Mouse (Mus musculus): Measurements from ENCODE around the gene Irf3. TPM values are rescaled to one million over a fixed set of nuclear protein-coding genes. Genes with fewer than 3 reads are reported as not detected.

Gene Irf3
- polyA plus RNA-seq, 1 experiment from 2014 or later, result 96.0 TPM

- 10% methylated on average over 10 of the region's 10 CpGs for WGBS
Measured at GRCm38 (mm10) chr7:44996672-44997071, 776 bp upstream of the Irf3 start.

DNA sequence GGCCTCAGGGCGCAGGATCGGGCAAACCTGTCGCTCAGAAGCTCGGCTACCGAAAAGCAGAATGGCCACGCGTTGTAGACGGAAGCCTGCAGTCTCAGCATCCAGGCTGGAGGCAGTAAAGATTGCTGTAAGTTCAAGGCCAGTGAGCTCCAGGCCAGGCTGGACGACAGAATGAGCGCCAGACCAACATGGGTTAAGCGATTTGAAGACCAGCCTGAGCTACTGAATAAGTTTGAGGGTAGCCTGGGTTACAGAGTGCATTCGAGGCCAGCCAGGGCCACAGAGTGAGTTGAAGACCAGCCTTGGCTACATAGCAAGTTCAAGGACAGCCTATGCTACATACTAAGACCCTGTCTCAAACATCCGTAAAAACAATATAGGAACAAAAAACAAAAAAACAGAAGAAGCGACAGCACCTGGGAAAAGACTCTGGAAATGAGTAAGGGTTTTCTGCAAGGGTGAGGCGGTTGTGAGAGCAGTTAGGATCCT is 536 bp downstream of the Irf3 start:
- H3K4me3 ChIP-seq (ENCODE audit: low read depth, low read length), result peak overlapping the region; percentile 54
- peak overlapping the region; percentile 84 for H3K27ac ChIP-seq (ENCODE audit: low read length)
- peak overlapping the region; percentile 93 for H3K4me2 ChIP-seq (replicated peaks; ENCODE audit: low read depth, low read length)
- 3% methylated on average over 15 of the region's 15 CpGs for WGBS
- no peak for ATAC-seq (ENCODE audit: insufficient number of reproducible peaks, insufficient read depth, low FRiP score, low read depth)
- H3K9ac ChIP-seq (replicated peaks; ENCODE audit: low read depth, low read length), result peak overlapping the region; percentile 59
- H3K4me1 ChIP-seq (ENCODE audit: control insufficient read depth, insufficient read depth, low read length), result peaks cover 8% of the 10 kb centered on the region
- no peaks in the 10 kb centered on the region for H3K27me3 ChIP-seq (ENCODE audit: control insufficient read depth, insufficient read depth, low read length)
- H3K36me3 ChIP-seq (ENCODE audit: control insufficient read depth, insufficient read depth, low read length), result peaks cover 33% of the 10 kb centered on the region
- no peaks in the 10 kb centered on the region for H3K9me3 ChIP-seq (ENCODE audit: control insufficient read depth, low read depth, low read length)

More at GRCm38 (mm10) chr7:44996672-44997071, 776 bp upstream of the Irf3 start:
- H3K9me3 ChIP-seq (ENCODE audit: control insufficient read depth, low read depth, low read length), result no peaks in the 10 kb centered on the region
- ATAC-seq (ENCODE audit: insufficient number of reproducible peaks, insufficient read depth, low FRiP score, low read depth), result no peak
- H3K4me3 ChIP-seq (ENCODE audit: low read depth, low read length), result peak overlapping the region; percentile 54
- H3K27me3 ChIP-seq (ENCODE audit: control insufficient read depth, insufficient read depth, low read length), result no peaks in the 10 kb centered on the region
- H3K36me3 ChIP-seq (ENCODE audit: control insufficient read depth, insufficient read depth, low read length), result peaks cover 31% of the 10 kb centered on the region
- H3K27ac ChIP-seq (ENCODE audit: low read length), result peak overlapping the region; percentile 68; the same call in 1 of the 2 replicates
- H3K4me2 ChIP-seq (replicated peaks; ENCODE audit: low read depth, low read length), result peak overlapping the region; percentile 80
- peaks cover 8% of the 10 kb centered on the region for H3K4me1 ChIP-seq (ENCODE audit: control insufficient read depth, insufficient read depth, low read length)
- H3K9ac ChIP-seq (replicated peaks; ENCODE audit: low read depth, low read length), result peak overlapping the region; percentile 55

GRCm38 (mm10) chr7:44998501-44998955 is 1.1 kb downstream of the Irf3 start, which contains the start of gene Bcl2l12:
Gene Bcl2l12, minus strand, starts transcription at chr7:44998712.
- H3K27me3 ChIP-seq (ENCODE audit: control insufficient read depth, insufficient read depth, low read length), result no peaks in the 10 kb centered on the region
- no peaks in the 10 kb centered on the region for H3K9me3 ChIP-seq (ENCODE audit: control insufficient read depth, low read depth, low read length)
- H3K9ac ChIP-seq (replicated peaks; ENCODE audit: low read depth, low read length), result peak within 1 kb of the TSS; percentile 59
- peak within 1 kb of the TSS; percentile 84 for H3K27ac ChIP-seq (ENCODE audit: low read length)
- 2% methylated on average over 18 of the region's 18 CpGs for WGBS
- H3K36me3 ChIP-seq (ENCODE audit: control insufficient read depth, insufficient read depth, low read length), result peaks cover 38% of the 10 kb centered on the region
- no peak for ATAC-seq (ENCODE audit: insufficient number of reproducible peaks, insufficient read depth, low FRiP score, low read depth)
- H3K4me2 ChIP-seq (replicated peaks; ENCODE audit: low read depth, low read length), result peak within 1 kb of the TSS; percentile 93
- peak within 1 kb of the TSS; percentile 54 for H3K4me3 ChIP-seq (ENCODE audit: low read depth, low read length)
- H3K4me1 ChIP-seq (ENCODE audit: control insufficient read depth, insufficient read depth, low read length), result peaks cover 8% of the 10 kb centered on the region

GRCm38 (mm10) chr7:44999753-45000152 is 2.3 kb downstream of the Irf3 start:
- WGBS, result 75% methylated on average over 11 of the region's 11 CpGs
- Histone ChIP-seq H3K4me3 (ENCODE audit: low read depth, low read length) (no peak overlapping the region), H3K9ac (replicated peaks; ENCODE audit: low read depth, low read length) (no peak overlapping the region), H3K4me1 (ENCODE audit: control insufficient read depth, insufficient read depth, low read length) (peaks cover 8% of the 10 kb centered on the region), H3K4me2 (replicated peaks; ENCODE audit: low read depth, low read length) (peak overlapping the region; percentile 93; the same call in 1 of the 2 replicates), H3K36me3 (ENCODE audit: control insufficient read depth, insufficient read depth, low read length) (peaks cover 44% of the 10 kb centered on the region), H3K27me3 (ENCODE audit: control insufficient read depth, insufficient read depth, low read length) (no peaks in the 10 kb centered on the region), H3K27ac (ENCODE audit: low read length) (no peak overlapping the region), H3K9me3 (ENCODE audit: control insufficient read depth, low read depth, low read length) (no peaks in the 10 kb centered on the region)
- no peak for ATAC-seq (ENCODE audit: insufficient number of reproducible peaks, insufficient read depth, low FRiP score, low read depth)

GRCm38 (mm10) chr7:45000539-45001114 is 3.2 kb downstream of the Irf3 start:
- H3K36me3 ChIP-seq (ENCODE audit: control insufficient read depth, insufficient read depth, low read length), result peaks cover 52% of the 10 kb centered on the region
- no peak overlapping the region for H3K9ac ChIP-seq (replicated peaks; ENCODE audit: low read depth, low read length)
- no peaks in the 10 kb centered on the region for H3K9me3 ChIP-seq (ENCODE audit: control insufficient read depth, low read depth, low read length)
- no peaks in the 10 kb centered on the region for H3K27me3 ChIP-seq (ENCODE audit: control insufficient read depth, insufficient read depth, low read length)
- H3K4me2 ChIP-seq (replicated peaks; ENCODE audit: low read depth, low read length), result no peak overlapping the region
- no peak overlapping the region for H3K27ac ChIP-seq (ENCODE audit: low read length)
- no peak for ATAC-seq (ENCODE audit: insufficient number of reproducible peaks, insufficient read depth, low FRiP score, low read depth)
- H3K4me3 ChIP-seq (ENCODE audit: low read depth, low read length), result no peak overlapping the region
- H3K4me1 ChIP-seq (ENCODE audit: control insufficient read depth, insufficient read depth, low read length), result peaks cover 8% of the 10 kb centered on the region
- 86% methylated on average over 21 of the region's 21 CpGs for WGBS

DNA sequence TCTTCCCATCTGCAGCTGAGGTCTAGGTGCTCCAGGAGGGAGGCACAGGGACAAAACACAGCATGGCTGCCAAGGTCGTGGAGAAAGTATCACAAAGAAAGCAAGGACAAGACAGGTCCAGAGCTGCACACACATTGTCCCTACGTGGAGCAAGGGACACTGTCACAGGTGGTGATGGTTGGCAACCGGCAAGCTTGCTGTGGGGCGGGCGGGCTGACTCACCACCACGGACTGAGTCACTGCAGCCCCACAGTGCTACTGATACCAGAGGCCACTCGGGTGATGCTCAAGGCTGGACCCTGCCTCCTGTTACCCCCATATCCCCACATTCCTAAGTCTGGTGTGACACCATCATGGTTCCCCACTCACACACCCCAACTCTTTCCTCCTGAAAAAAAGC is 5.0 kb downstream of the Irf3 start:
- H3K4me2 ChIP-seq (replicated peaks; ENCODE audit: low read depth, low read length), result no peak overlapping the region
- H3K4me3 ChIP-seq (ENCODE audit: low read depth, low read length), result no peak overlapping the region
- H3K36me3 ChIP-seq (ENCODE audit: control insufficient read depth, insufficient read depth, low read length), result peaks cover 70% of the 10 kb centered on the region
- H3K27me3 ChIP-seq (ENCODE audit: control insufficient read depth, insufficient read depth, low read length), result no peaks in the 10 kb centered on the region
- 84% methylated on average over 7 of the region's 7 CpGs for WGBS
- ATAC-seq (ENCODE audit: insufficient number of reproducible peaks, insufficient read depth, low FRiP score, low read depth), result no peak
- no peak overlapping the region for H3K27ac ChIP-seq (ENCODE audit: low read length)
- no peak overlapping the region for H3K9ac ChIP-seq (replicated peaks; ENCODE audit: low read depth, low read length)
- no peaks in the 10 kb centered on the region; the same call in 1 of the 2 replicates for H3K4me1 ChIP-seq (ENCODE audit: control insufficient read depth, insufficient read depth, low read length)
- H3K9me3 ChIP-seq (ENCODE audit: control insufficient read depth, low read depth, low read length), result no peaks in the 10 kb centered on the region

DNA sequence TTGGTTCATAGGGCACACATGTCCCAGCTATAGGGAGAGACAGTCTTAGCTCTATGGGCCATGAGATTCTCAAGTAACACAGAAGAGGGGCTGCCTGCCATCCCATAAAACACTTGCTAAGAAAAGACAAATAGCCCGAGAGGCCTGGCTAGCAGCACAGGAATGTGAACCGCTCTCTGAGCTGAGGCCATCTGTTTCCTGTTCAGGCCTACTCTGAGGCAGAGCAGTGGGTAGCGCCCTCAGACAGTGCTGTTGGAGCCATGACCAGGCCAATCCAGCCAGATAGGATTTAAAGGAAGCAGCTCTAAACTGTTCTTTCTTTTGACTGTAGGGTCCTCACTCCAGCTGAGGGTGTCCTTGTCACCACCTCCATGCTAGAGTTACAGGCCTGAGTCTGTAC is 7.1 kb downstream of the Irf3 start:
- H3K4me1 ChIP-seq (ENCODE audit: control insufficient read depth, insufficient read depth, low read length), result no peaks in the 10 kb centered on the region
- ATAC-seq (ENCODE audit: insufficient number of reproducible peaks, insufficient read depth, low FRiP score, low read depth), result no peak
- WGBS, result 52% methylated on average over 3 of the region's 3 CpGs
- no peaks in the 10 kb centered on the region for H3K9me3 ChIP-seq (ENCODE audit: control insufficient read depth, low read depth, low read length)
- no peak overlapping the region for H3K9ac ChIP-seq (replicated peaks; ENCODE audit: low read depth, low read length)
- no peak overlapping the region for H3K4me3 ChIP-seq (ENCODE audit: low read depth, low read length)
- H3K27ac ChIP-seq (ENCODE audit: low read length), result no peak overlapping the region
- peaks cover 90% of the 10 kb centered on the region for H3K36me3 ChIP-seq (ENCODE audit: control insufficient read depth, insufficient read depth, low read length)
- H3K27me3 ChIP-seq (ENCODE audit: control insufficient read depth, insufficient read depth, low read length), result no peaks in the 10 kb centered on the region
- no peak overlapping the region for H3K4me2 ChIP-seq (replicated peaks; ENCODE audit: low read depth, low read length)

DNA sequence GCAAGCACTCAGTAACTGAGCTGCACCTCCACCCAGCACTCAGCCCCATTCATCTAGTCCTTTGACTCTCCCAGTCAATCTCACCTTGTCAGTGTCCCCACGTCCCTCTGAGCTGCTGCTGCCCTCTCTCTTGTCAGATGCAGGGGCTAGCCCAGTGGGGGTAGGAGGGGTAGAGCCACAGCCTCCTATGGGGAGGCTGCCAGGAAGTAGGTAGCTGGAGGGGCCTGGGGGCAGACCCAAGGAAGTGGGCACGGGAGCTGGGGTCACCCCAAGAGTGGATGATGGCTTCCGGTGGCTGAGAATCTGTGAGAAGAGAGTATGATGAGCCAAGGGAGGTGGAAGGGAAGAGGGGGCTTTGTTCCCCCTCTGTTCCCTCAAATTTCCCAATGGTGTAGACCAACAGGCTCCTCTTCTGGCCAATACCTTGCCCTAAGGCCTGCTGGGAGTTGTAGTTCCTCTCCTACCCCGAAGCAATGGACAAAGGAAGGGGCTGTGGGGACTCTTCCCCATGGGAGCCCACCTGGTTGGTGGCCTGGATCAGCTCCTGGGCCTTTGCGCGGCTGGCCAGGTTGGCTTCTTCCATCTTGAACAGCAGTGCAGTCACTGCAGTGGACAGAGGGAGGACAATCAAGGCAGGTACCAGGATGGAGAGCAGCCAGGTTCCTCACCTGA is 8.0 kb downstream of the Irf3 start:
- no peak overlapping the region for H3K27ac ChIP-seq (ENCODE audit: low read length)
- H3K9me3 ChIP-seq (ENCODE audit: control insufficient read depth, low read depth, low read length), result no peaks in the 10 kb centered on the region
- no peak overlapping the region for H3K9ac ChIP-seq (replicated peaks; ENCODE audit: low read depth, low read length)
- H3K4me3 ChIP-seq (ENCODE audit: low read depth, low read length), result no peak overlapping the region
- no peak overlapping the region for H3K4me2 ChIP-seq (replicated peaks; ENCODE audit: low read depth, low read length)
- no peaks in the 10 kb centered on the region for H3K27me3 ChIP-seq (ENCODE audit: control insufficient read depth, insufficient read depth, low read length)
- no peak for ATAC-seq (ENCODE audit: insufficient number of reproducible peaks, insufficient read depth, low FRiP score, low read depth)
- H3K36me3 ChIP-seq (ENCODE audit: control insufficient read depth, insufficient read depth, low read length), result peaks cover 97% of the 10 kb centered on the region
- H3K4me1 ChIP-seq (ENCODE audit: control insufficient read depth, insufficient read depth, low read length), result no peaks in the 10 kb centered on the region
- 83% methylated on average over 6 of the region's 6 CpGs for WGBS

Data from stomach, embryonic 14.5 days (tissue).